Mouse (Mus musculus): ENCODE measurements around the gene Necap2. TPM values are rescaled to one million over a fixed set of nuclear protein-coding genes. Genes with fewer than 3 reads are reported as not detected.

Necap2 gene
- 52.7 and 56.8 TPM in 2 replicates for polyA plus RNA-seq (2016; fragmentation: Nextera tagmentation; extraction: Ambion mirVana)

GRCm38 (mm10) chr4:141077681-141078509 lies at the start of gene Necap2:
Gene Necap2, minus strand, starts transcription at chr4:141078357.
- Histone ChIP-seq H3K36me3 (replicated peaks) (peaks cover 21% of the 10 kb centered on the region), H3K27ac (peak within 1 kb of the TSS; percentile 70; the same call in 1 of the 2 replicates), H3K4me1 (peaks cover 16% of the 10 kb centered on the region), H3K27me3 (no peaks in the 10 kb centered on the region), H3K4me2 (peak within 1 kb of the TSS; percentile 99), H3K4me3 (replicated peaks) (peak within 1 kb of the TSS; percentile 96), H3K9me3 (no peaks in the 10 kb centered on the region), H3K9ac (peak within 1 kb of the TSS; percentile 93)
- peak; percentile 94 for ATAC-seq (ENCODE audit: low FRiP score)
- 1% methylated on average over 67 of the region's 67 CpGs for WGBS

- ATAC-seq (ENCODE audit: low FRiP score) = no peak
- no peak overlapping the region for H3K9ac ChIP-seq
- H3K4me2 ChIP-seq = no peak overlapping the region
- no peak overlapping the region for H3K4me3 ChIP-seq (replicated peaks)
- H3K27me3 ChIP-seq = no peaks in the 10 kb centered on the region
- no peak overlapping the region for H3K27ac ChIP-seq
- H3K36me3 ChIP-seq (replicated peaks) = peaks cover 13% of the 10 kb centered on the region
- WGBS = 50% methylated on average over 1 of the region's 1 CpGs
- no peaks in the 10 kb centered on the region for H3K9me3 ChIP-seq
- peaks cover 25% of the 10 kb centered on the region for H3K4me1 ChIP-seq
These were observed 44.9 kb upstream of the Necap2 start for GRCm38 (mm10) chr4:141123065-141123464.

GRCm38 (mm10) chr4:141122663-141123062 lies 44.5 kb upstream of the Necap2 start:
- Histone ChIP-seq H3K4me1 (peaks cover 25% of the 10 kb centered on the region), H3K27ac (no peak overlapping the region), H3K9ac (no peak overlapping the region), H3K4me3 (replicated peaks) (no peak overlapping the region), H3K9me3 (no peaks in the 10 kb centered on the region), H3K36me3 (replicated peaks) (peaks cover 16% of the 10 kb centered on the region), H3K27me3 (no peaks in the 10 kb centered on the region), H3K4me2 (no peak overlapping the region)
- 85% methylated on average over 7 of the region's 7 CpGs for WGBS
- ATAC-seq (ENCODE audit: low FRiP score) = no peak

DNA sequence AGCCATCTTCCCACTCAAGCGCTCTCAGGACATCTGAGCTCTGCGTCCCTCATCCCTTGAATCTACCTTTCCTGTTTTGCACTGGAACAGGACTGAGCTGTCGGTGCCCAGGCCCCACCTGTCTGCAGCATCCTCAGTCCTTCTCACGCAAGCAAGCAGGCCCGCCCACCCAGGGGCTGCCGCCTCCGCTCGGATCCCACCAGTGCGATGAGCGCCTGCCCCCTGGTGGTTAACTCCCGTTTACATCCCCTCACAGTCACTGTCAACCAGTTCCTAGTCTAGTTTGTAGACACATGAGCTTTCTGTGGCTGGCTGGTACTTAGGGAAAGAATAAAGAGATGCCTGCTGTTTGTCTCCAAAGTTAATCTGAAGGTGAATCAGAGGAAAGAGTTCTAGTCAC lies 42.5 kb upstream of the Necap2 start:
- peak; percentile 68 for ATAC-seq (ENCODE audit: low FRiP score)
- H3K27me3 ChIP-seq = no peaks in the 10 kb centered on the region
- no peak overlapping the region for H3K9ac ChIP-seq
- H3K4me1 ChIP-seq = peaks cover 25% of the 10 kb centered on the region
- H3K4me3 ChIP-seq (replicated peaks) = no peak overlapping the region
- H3K36me3 ChIP-seq (replicated peaks) = peaks cover 31% of the 10 kb centered on the region
- H3K4me2 ChIP-seq = no peak overlapping the region
- 23% methylated on average over 11 of the region's 11 CpGs for WGBS
- H3K27ac ChIP-seq = no peak overlapping the region
- H3K9me3 ChIP-seq = no peaks in the 10 kb centered on the region

DNA sequence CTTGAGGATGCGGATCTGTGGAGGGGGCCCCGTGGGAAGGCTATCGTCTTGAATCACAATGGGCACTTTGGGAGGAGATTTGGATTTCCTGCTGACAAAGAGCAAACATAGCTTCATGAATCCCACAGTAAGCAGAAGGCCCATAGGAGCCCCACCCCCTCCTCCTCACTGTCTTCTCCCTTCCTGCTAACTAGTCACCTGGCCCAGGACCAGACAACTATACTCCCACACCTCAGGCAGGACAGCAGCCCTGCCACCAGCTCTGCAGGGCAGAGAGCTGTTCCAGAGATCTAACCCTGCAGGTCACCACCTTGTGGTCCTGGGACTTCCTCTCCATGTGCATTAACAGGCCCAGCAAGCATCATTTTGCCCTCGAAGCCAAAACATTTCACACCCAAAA lies 40.5 kb upstream of the Necap2 start:
- WGBS = 82% methylated on average over 4 of the region's 4 CpGs

GRCm38 (mm10) chr4:141115398-141115797 lies 37.2 kb upstream of the Necap2 start:
- Histone ChIP-seq H3K9me3 (no peaks in the 10 kb centered on the region), H3K9ac (no peak overlapping the region), H3K27ac (no peak overlapping the region), H3K4me3 (replicated peaks) (no peak overlapping the region), H3K36me3 (replicated peaks) (peaks cover 81% of the 10 kb centered on the region), H3K4me2 (no peak overlapping the region), H3K4me1 (peaks cover 23% of the 10 kb centered on the region), H3K27me3 (no peaks in the 10 kb centered on the region)
- WGBS = 80% methylated on average over 8 of the region's 8 CpGs
- ATAC-seq (ENCODE audit: low FRiP score) = no peak

More for the DNA sequence above, 40.5 kb upstream of the Necap2 start:
- no peaks in the 10 kb centered on the region for H3K9me3 ChIP-seq
- no peak overlapping the region for H3K4me3 ChIP-seq (replicated peaks)
- no peak overlapping the region for H3K4me2 ChIP-seq
- H3K27ac ChIP-seq = no peak overlapping the region
- H3K27me3 ChIP-seq = no peaks in the 10 kb centered on the region
- peaks cover 31% of the 10 kb centered on the region for H3K4me1 ChIP-seq
- H3K9ac ChIP-seq = no peak overlapping the region
- ATAC-seq (ENCODE audit: low FRiP score) = no peak
- peaks cover 49% of the 10 kb centered on the region for H3K36me3 ChIP-seq (replicated peaks)

- Histone ChIP-seq H3K4me3 (replicated peaks) (no peak overlapping the region), H3K9ac (no peak overlapping the region), H3K4me1 (peaks cover 16% of the 10 kb centered on the region; the same call in 1 of the 2 replicates), H3K27ac (no peak overlapping the region), H3K27me3 (no peaks in the 10 kb centered on the region), H3K9me3 (no peaks in the 10 kb centered on the region), H3K36me3 (replicated peaks) (peaks cover 84% of the 10 kb centered on the region), H3K4me2 (no peak overlapping the region)
- WGBS = 86% methylated on average over 6 of the region's 6 CpGs
- no peak for ATAC-seq (ENCODE audit: low FRiP score)
These were observed 36.4 kb upstream of the Necap2 start for GRCm38 (mm10) chr4:141114521-141114981.

GRCm38 (mm10) chr4:141113831-141114230 lies 35.7 kb upstream of the Necap2 start:
- H3K9ac ChIP-seq = no peak overlapping the region
- peaks cover 9% of the 10 kb centered on the region; the same call in 1 of the 2 replicates for H3K4me1 ChIP-seq
- no peak overlapping the region for H3K27ac ChIP-seq
- no peaks in the 10 kb centered on the region for H3K9me3 ChIP-seq
- H3K4me2 ChIP-seq = no peak overlapping the region
- 82% methylated on average over 7 of the region's 7 CpGs for WGBS
- peaks cover 83% of the 10 kb centered on the region for H3K36me3 ChIP-seq (replicated peaks)
- no peak for ATAC-seq (ENCODE audit: low FRiP score)
- H3K4me3 ChIP-seq (replicated peaks) = no peak overlapping the region
- H3K27me3 ChIP-seq = no peaks in the 10 kb centered on the region

DNA sequence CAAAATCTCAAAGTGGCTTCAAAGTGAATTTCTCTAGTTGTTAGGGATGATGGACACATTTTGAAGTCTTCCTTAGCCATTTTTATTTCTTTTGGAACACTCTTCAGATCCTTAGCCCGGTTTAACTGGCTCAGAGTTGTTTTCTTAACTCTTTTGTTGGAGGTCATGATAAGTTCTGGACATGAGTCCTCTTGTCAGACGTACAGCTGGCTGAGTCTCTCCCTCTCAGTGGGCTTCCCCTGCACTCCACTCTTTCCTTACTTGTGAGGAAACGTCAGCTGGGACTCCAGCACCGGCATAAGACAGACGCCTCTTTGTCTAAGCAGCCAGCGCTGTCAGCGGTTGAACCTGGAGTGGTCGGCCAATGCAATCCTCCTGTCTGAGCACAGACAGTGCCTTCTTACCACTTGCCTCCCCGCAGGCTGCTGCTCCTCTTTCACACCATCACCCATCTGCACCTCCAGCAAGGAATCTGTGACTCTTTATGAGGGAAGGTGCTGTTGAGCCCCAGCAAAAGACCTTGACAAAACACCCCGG lies 30.1 kb upstream of the Necap2 start:
- WGBS = 50% methylated on average over 10 of the region's 10 CpGs
- Histone ChIP-seq H3K27ac (no peak overlapping the region), H3K27me3 (no peaks in the 10 kb centered on the region)

GRCm38 (mm10) chr4:141106526-141107183 lies 28.5 kb upstream of the Necap2 start:
- Histone ChIP-seq H3K4me2 (no peak overlapping the region), H3K4me3 (replicated peaks) (no peak overlapping the region), H3K27me3 (no peaks in the 10 kb centered on the region), H3K36me3 (replicated peaks) (peaks cover 16% of the 10 kb centered on the region), H3K9me3 (no peaks in the 10 kb centered on the region), H3K9ac (no peak overlapping the region), H3K4me1 (no peaks in the 10 kb centered on the region), H3K27ac (no peak overlapping the region)
- WGBS = 88% methylated on average over 16 of the region's 16 CpGs
- ATAC-seq (ENCODE audit: low FRiP score) = no peak

More for the DNA sequence above, 30.1 kb upstream of the Necap2 start:
- Histone ChIP-seq H3K4me1 (no peaks in the 10 kb centered on the region), H3K9me3 (no peaks in the 10 kb centered on the region), H3K4me3 (replicated peaks) (no peak overlapping the region), H3K4me2 (no peak overlapping the region), H3K36me3 (replicated peaks) (peaks cover 32% of the 10 kb centered on the region), H3K9ac (no peak overlapping the region)
- no peak for ATAC-seq (ENCODE audit: low FRiP score)

GRCm38 (mm10) chr4:141101855-141102254 lies 23.7 kb upstream of the Necap2 start:
- 64% methylated on average over 6 of the region's 6 CpGs for WGBS
- H3K27me3 ChIP-seq = no peaks in the 10 kb centered on the region
- no peak overlapping the region for H3K4me2 ChIP-seq
- H3K36me3 ChIP-seq (replicated peaks) = no peaks in the 10 kb centered on the region
- H3K4me3 ChIP-seq (replicated peaks) = no peak overlapping the region
- H3K9ac ChIP-seq = no peak overlapping the region
- H3K9me3 ChIP-seq = no peaks in the 10 kb centered on the region
- no peak overlapping the region for H3K27ac ChIP-seq
- peaks cover 2% of the 10 kb centered on the region for H3K4me1 ChIP-seq
- no peak for ATAC-seq (ENCODE audit: low FRiP score)

DNA sequence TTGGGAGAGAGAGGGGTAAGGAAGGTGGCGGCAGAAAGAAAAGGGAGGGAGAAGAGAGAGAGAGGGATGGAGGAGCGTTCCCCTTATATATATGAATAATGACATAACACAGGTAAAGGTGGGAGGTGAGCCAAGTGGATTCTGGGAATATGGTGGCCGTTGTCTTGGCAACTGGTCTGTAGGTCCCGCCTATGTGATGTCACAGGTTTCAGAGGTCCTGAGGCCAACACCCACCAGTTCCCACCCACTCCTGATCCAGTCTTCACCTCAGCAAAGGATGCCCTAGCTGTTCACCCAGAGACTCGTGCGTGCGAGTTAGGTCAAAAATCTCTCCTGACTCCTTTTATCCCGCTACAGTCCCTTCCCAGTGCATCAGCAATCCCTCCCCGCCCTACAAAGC lies 23.1 kb upstream of the Necap2 start:
- no peak for ATAC-seq (ENCODE audit: low FRiP score)
- Histone ChIP-seq H3K9me3 (no peaks in the 10 kb centered on the region), H3K36me3 (replicated peaks) (no peaks in the 10 kb centered on the region), H3K4me1 (peaks cover 4% of the 10 kb centered on the region), H3K27me3 (no peaks in the 10 kb centered on the region), H3K4me2 (no peak overlapping the region), H3K9ac (no peak overlapping the region), H3K4me3 (replicated peaks) (no peak overlapping the region), H3K27ac (no peak overlapping the region)
- WGBS = 89% methylated on average over 9 of the region's 9 CpGs

All from forebrain, embryonic 12.5 days (tissue).